In the genomic region with DNA sequence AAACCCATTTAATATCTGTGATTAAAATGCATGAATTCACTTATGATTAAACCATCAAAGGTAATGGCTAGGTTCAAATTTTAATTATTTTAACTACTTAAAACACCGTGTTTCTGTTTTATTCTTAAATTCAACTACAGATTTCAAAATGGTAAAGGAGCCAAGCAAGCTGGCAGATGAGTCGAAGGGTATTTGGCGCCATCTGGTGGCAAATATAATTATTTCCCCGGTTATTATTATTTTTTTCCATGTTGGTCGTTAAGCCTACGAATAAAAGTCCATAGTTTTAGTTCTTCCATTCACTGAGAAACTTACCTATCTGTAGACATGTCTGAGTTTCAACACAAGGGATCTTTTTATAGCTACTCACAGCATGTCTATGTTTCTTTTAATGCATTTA, we compare ENCODE assay signal across 9 mouse cellular contexts.
DNase-seq lines count a peak whose midpoint lies in the region; ATAC-seq lines count a peak whose summit lies in the region.
"Had no signal": no experiment of that assay in that cellular context is flagged by ENCODE, and none has a peak within 500 bp of the region (broad histone marks: within the 10 kb centered on the region; RNA-seq: fewer than 3 reads in every experiment).

No protein-coding gene starts in this region.

- H3K9me3 ChIP-seq in hindbrain, embryonic 13.5 days = no peaks in the 10 kb centered on the region

- no peak overlapping the region for H3K27ac ChIP-seq in hindbrain, embryonic 13.5 days

- no peak overlapping the region for H3K4me3 ChIP-seq in hindbrain, embryonic 13.5 days
- H3K4me3 ChIP-seq: myocyte had no signal

- H3K27me3 ChIP-seq in hindbrain, embryonic 13.5 days = no peaks in the 10 kb centered on the region

- no peaks in the 10 kb centered on the region for H3K36me3 ChIP-seq in hindbrain, embryonic 13.5 days

- 15% methylated on average over 6 of the region's 6 CpGs for WGBS in hindbrain, embryonic 13.5 days

- H3K4me1 ChIP-seq in hindbrain, embryonic 13.5 days (replicated peaks) = no peaks in the 10 kb centered on the region

- no peak overlapping the region for H3K4me2 ChIP-seq in hindbrain, embryonic 13.5 days

- intact Hi-C loops in left cerebral cortex, postnatal 25 days (cut with DNase I) = loop anchor here (1.0 to 10.0 kb wide), 3 partner anchors 510 to 1518 kb away; partner anchors contain the start of gene Pcdh20

- H3K9ac ChIP-seq in hindbrain, embryonic 13.5 days = no peak overlapping the region

- ATAC-seq in hindbrain, embryonic 13.5 days (ENCODE audit: low FRiP score) = no peak

- DNase-seq in cerebellum, adult 8-10 months = peak; percentile 1
- no peak for DNase-seq in cerebellum, adult 9-11 months
- peak; percentile 16 to 21 for DNase-seq in layer of hippocampus, postnatal 10 days (ENCODE audit: low spot score in 2 of 2)
- DNase-seq in layer of hippocampus, adult 9-11 months = no peak
- peak; percentile 9 for DNase-seq in Muller cell, postnatal 12 days (ENCODE audit: inconsistent ontology term)
- peak; percentile 16 to 40 for DNase-seq in left cerebral cortex, postnatal 25 days (ENCODE audit: low spot score in 2 of 2)
- DNase-seq in lung, adult 18-20 months = no peak

Comparison
In these comparisons a context has a peak if more than half of its experiments do, and no peak if none do; other contexts are left out.
1. DNase-seq: peak in cerebellum, adult 8-10 months (single experiment), layer of hippocampus, postnatal 10 days (2 of 2), Muller cell, postnatal 12 days (single experiment) and left cerebral cortex, postnatal 25 days (2 of 2); none in cerebellum, adult 9-11 months (single experiment), layer of hippocampus, adult 9-11 months (single experiment) and lung, adult 18-20 months (0 of 2).